Mouse (Mus musculus) myocyte (in vitro differentiated cells): ENCODE measurements at regions not wholly inside any gene's neighbourhood (a gene's known extent, or its start where the extent isn't known, plus 50 kb on each side); places are given as distances from the start of the nearest gene placed in this dataset.

ENCODE experiments used
- E2F4 ChIP-seq: IDR thresholded peaks from one replicate; pipeline ENCODE4 v1.6.1; 2011; ENCODE audit warnings: mild to moderate bottlenecking, control low read depth, moderate library complexity; ENCODE audit not compliant: insufficient read depth
- MAX ChIP-seq: IDR thresholded peaks from one replicate; pipeline ENCODE4 v1.6.1; 2011; ENCODE audit warnings: low read depth, mild to moderate bottlenecking, control low read depth
- MYOG ChIP-seq, 3 experiments: IDR thresholded peaks; one replicate each; pipeline ENCODE4 v1.6.1; 2011; ENCODE audit warnings: control low read depth in 2 of 3, low read depth in 2 of 3, mild to moderate bottlenecking in 2 of 3; ENCODE audit not compliant: insufficient read length in 2 of 3, control insufficient read depth in 1 of 3, insufficient read depth in 1 of 3
- POLR2A ChIP-seq: IDR thresholded peaks from one replicate; pipeline ENCODE4 v1.6.1; 2011; ENCODE audit warnings: low read depth, mild to moderate bottlenecking, control low read depth, moderate library complexity; ENCODE audit not compliant: insufficient read length

DNA sequence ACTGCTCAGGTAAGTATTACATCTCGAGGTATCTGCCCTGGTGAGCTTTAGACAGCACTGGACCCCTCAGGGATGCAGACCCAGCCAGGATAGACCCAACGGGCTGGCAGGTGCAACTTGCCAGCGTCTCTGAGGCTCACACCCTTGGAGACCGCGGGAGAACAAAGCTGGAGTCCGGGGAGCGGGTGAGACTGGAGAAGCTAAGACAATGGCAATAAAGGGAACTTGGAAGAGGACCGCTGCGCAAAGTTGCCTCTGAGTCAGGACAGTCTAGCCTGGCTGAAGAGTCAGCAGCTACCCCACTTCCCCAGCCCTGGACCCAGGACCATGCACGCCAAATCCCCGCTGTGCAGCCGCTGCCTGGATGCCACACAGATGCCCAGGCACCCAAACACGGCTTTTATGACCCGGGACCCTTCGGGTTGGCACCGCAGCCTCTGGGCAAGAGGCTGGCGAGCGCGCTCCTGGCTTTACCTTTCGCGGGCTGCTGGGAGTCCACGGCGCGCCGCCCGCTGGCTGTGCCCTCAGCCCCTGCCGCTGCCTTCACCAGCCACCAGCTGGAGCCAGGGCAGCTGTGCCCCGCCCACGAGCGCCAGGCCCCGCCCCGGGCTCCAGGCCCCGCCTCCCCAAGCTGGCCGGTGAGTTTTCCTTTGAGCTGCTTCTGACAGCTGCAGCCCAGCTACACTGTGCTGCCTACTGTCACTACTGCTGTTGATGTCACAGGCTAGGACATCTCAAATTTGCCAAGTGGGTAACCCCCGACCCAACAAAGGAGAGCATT, 353.6 kb upstream of the Rarb start:
- TF ChIP-seq E2F4 (no peak), POLR2A (no peak), MAX (no peak), MYOG (IDR thresholded peaks at IDR 0.05; ENCODE audit: control insufficient read depth in 1 of 3, insufficient read depth in 1 of 3, insufficient read length in 2 of 3, low read depth in 2 of 3) (peak in 1 of 3 experiments; percentile 43)
